Mouse (Mus musculus): ENCODE measurements around the gene Lrrc66. TPM values are rescaled to one million over a fixed set of nuclear protein-coding genes. Genes with fewer than 3 reads are reported as not detected.

Lrrc66 gene
- polyA plus RNA-seq (2017; shearing (Covaris generic)) = 0.84 TPM

DNA sequence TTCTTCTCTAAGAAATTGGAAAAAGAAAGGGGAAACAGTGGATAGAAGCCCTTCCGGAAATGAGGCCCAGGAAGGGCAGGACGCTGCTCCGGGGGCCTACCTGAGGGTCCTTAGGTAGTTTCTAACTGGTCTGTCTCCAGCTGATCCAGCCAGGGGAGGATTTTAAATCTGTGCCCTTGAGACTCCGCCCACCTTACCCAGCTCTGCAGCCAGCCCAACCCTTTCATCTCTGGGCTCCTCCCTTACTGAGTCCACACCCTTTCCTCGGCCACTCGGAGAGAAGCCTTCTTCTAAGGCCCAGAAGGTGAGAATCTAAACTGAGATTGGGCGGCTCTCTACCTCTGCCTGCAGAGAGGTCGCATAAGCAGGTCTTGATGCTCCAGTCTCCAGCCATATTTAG, at the start of gene Lrrc66:
Lrrc66 (minus strand) TSS at position 236 of the 400 bp plus-strand sequence.

DNA sequence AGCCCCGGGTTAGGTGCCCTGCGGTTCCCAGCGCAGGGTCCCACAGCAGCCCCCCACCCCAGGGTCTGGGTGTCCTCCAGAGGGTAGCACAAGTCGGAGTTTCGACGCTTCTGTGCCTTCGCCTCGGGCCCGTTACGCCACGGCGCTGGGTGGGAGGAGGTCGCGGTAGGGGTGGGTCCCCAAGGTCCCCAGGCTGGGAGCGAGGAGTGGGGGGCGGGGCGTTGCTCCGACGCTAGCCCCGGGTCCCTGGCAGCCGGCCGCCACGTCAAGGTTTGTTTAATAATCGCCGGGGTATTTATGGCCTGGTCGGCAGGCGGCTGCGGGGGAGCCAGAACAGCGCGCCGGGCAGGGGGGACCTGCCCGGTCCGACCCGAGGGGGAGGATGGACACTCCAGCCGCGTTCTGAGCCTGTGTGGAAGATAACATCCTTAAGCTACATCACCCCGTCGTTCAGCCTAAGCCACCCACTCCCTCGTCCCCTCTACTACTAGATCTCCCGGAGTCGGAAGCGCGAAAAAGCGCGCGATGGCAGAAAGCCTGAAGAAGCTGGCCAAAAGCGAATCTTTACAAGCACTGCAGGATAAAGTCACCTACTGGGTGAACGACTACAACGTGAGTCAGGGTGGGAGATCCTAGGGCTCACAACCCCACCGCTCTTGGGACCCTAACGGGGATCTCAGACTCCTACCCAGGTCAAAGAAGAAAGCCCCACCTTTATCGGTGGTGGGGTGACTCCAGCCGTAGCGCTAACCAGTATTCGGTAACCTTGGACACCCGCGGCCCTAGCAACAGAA, 18.9 kb upstream of the Lrrc66 start, which contains the start of gene Spata18:
Spata18 (plus strand) TSS at position 319 of the 794 bp plus-strand sequence.

DNA sequence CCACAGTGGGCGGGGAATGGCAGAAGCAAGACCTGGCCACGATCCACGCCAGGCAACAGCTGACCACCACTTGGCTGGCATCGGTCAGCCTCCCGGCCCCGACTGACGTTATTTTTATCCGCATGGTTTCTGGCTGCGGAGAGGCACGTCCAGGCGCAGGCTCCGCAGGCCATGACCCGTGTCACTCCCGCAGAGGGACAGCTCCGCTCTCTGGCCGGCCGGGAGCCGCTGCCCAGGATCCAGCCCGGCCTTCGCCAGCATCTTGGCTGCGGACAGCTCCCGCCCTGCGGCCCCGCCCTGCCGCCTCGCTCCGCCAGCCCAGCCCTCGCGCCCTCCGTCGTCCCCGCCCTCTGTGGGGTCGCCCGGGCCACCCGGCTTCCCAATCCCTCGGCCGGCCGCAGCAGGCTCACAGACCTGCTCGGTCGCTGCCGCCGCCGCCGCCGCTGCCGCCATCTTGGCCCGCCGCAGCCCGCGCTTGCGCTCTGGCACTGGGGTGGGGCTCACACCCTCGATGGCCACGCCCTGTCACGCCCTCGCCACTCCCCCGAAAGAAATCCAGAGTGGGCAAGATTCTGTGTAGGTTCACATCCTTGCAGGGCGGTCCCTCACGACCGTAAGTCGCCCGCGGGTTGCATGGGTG, 15.1 kb upstream of the Lrrc66 start, which contains the start of gene Sgcb:
Sgcb (minus strand) TSS at position 530 of the 640 bp plus-strand sequence.

Other genes with a start within 250 kb of the Lrrc66 start
- not detected for gene Cwh43, start 226.5 kb downstream of the Lrrc66 start, polyA plus RNA-seq (2017; shearing (Covaris generic))
- 21.3 TPM for gene Dcun1d4, start 151.5 kb downstream of the Lrrc66 start, polyA plus RNA-seq (2017; shearing (Covaris generic))
- 12.7 TPM for gene Sgcb, start 15.3 kb upstream of the Lrrc66 start, polyA plus RNA-seq (2017; shearing (Covaris generic))
- not detected for gene Spata18, start 18.9 kb upstream of the Lrrc66 start, polyA plus RNA-seq (2017; shearing (Covaris generic))